ENCODE assay signal across 12 mouse cellular contexts in the genomic region with DNA sequence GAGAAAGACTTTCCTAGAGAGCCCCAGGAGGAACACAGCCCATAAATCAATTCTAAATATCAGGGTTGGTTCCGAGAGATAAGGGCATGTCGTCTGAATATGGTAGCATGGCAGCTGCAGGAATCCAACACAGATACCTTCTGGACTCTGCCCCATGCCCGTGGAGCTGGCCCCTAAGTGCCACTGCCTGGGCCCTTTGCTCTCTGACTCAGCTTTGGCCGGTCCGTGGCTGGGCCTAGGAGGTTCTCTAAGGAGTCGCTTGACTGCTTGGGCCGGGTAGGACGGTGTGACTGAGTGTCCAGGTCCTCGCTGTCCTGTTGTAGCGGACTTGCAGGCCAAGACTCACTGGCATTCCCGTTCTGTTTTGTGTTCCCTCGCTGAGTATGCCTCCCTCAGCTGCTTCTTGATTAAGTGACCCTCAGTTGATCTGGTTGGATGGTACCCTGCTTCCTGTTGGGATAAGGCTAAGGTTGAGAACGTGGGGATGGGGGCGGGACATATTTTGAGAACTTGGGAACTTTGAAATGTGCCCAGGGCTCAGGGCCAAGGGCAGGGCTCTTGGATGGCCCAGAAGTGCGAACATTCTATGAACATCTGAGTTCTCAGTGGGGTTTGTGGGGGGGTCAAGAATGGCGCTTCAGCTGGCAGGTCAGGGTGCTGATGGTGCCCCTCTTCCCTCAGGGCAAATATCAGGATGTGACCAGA. TPM values are rescaled to one million over a fixed set of nuclear protein-coding genes. Genes with fewer than 3 reads are reported as not detected.
DNase-seq lines count a peak whose midpoint lies in the region; ATAC-seq and TF ChIP-seq lines count a peak whose summit lies in the region.
"Had no signal": no experiment of that assay in that cellular context is flagged by ENCODE, and none has a peak within 500 bp of the region (broad histone marks: within the 10 kb centered on the region; RNA-seq: fewer than 3 reads in every experiment).

No protein-coding gene starts in this region.

- no peak for TF ChIP-seq CTCF in testis, adult 2 months (IDR thresholded peaks at IDR 0.05; ENCODE audit: control insufficient read depth, insufficient read depth, insufficient replicate concordance, low read depth, low read length)

- H3K4me1 ChIP-seq in heart, embryonic 10.5 days = peaks cover 47% of the 10 kb centered on the region
- peaks cover 3% of the 10 kb centered on the region; the same call in 1 of the 2 replicates for H3K4me1 ChIP-seq in testis, adult 2 months (ENCODE audit: control insufficient read depth, insufficient read depth, low read length)
- peaks cover 31% of the 10 kb centered on the region for H3K4me1 ChIP-seq in limb, embryonic 11.5 days (ENCODE audit: control insufficient read depth, insufficient read depth, low read length)

- DNase-seq in heart, embryonic 10.5 days (ENCODE audit: low spot score) = no peak
- no peak for DNase-seq in heart, adult 11 months
- no peak for DNase-seq in testis, postnatal 14 days (ENCODE audit: low spot score)
- DNase-seq in limb, embryonic 11.5 days (ENCODE audit: low spot score) = no peak
- no peak for DNase-seq in ovary, adult 18-20 months (ENCODE audit: low spot score)
- DNase-seq in spleen, postnatal 14 days (ENCODE audit: low spot score in 2 of 2) = no peak
- DNase-seq: adrenal gland, adult 2 months; cerebellum, adult 11 months; gastrocnemius, adult 2 months had no signal

- H3K9ac ChIP-seq in limb, embryonic 11.5 days (ENCODE audit: low read length) = no peak overlapping the region

- TF ChIP-seq POLR2A in testis, adult 2 months (IDR thresholded peaks at IDR 0.05; ENCODE audit: control insufficient read depth, low read depth, low read length) = no peak

- H3K27me3 ChIP-seq in heart, embryonic 10.5 days (ENCODE audit: insufficient read depth, poor library complexity, severe bottlenecking) = no peaks in the 10 kb centered on the region
- no peaks in the 10 kb centered on the region for H3K27me3 ChIP-seq in testis, adult 2 months (ENCODE audit: control insufficient read depth, insufficient read depth, low read length)
- no peaks in the 10 kb centered on the region for H3K27me3 ChIP-seq in limb, embryonic 11.5 days (ENCODE audit: control insufficient read depth, insufficient read depth, low read length)

- no peak overlapping the region for H3K4me2 ChIP-seq in limb, embryonic 11.5 days (ENCODE audit: low read depth, severe bottlenecking)
- H3K4me2 ChIP-seq: liver, embryonic 11.5 days had no signal

- no peak for ATAC-seq in limb, embryonic 11.5 days (ENCODE audit: insufficient number of reproducible peaks, low FRiP score, low TSS enrichment, low read depth)
- no peak for ATAC-seq in cerebellum, adult (ENCODE audit: insufficient number of reproducible peaks, low FRiP score, low TSS enrichment)

- H3K9me3 ChIP-seq in heart, embryonic 10.5 days = no peaks in the 10 kb centered on the region
- no peaks in the 10 kb centered on the region for H3K9me3 ChIP-seq in limb, embryonic 11.5 days (ENCODE audit: control insufficient read depth, low read length)

- WGBS in heart, embryonic 10.5 days = 77% methylated on average over 16 of the region's 16 CpGs
- WGBS in limb, embryonic 11.5 days = 71% methylated on average over 16 of the region's 16 CpGs

- no peaks in the 10 kb centered on the region for H3K36me3 ChIP-seq in heart, embryonic 10.5 days
- no peaks in the 10 kb centered on the region for H3K36me3 ChIP-seq in testis, adult 2 months (ENCODE audit: control insufficient read depth, insufficient read depth, low read length)
- H3K36me3 ChIP-seq in limb, embryonic 11.5 days (ENCODE audit: control insufficient read depth, insufficient read depth, low read length) = no peaks in the 10 kb centered on the region

- H3K4me3 ChIP-seq in heart, embryonic 10.5 days = no peak overlapping the region
- H3K4me3 ChIP-seq in testis, adult 2 months (ENCODE audit: control insufficient read depth, low read depth, low read length) = no peak overlapping the region
- H3K4me3 ChIP-seq in limb, embryonic 11.5 days (ENCODE audit: low read depth, low read length) = no peak overlapping the region
- H3K4me3 ChIP-seq: gastrocnemius, adult 2 months had no signal

- peak overlapping the region; percentile 71 for H3K27ac ChIP-seq in heart, embryonic 10.5 days
- 0 out of 2 replicates have a peak overlapping the region, but pooled peaks have one; percentile 27 for H3K27ac ChIP-seq in testis, adult 2 months (ENCODE audit: control insufficient read depth, insufficient read depth, low read depth, low read length)
- peak overlapping the region; percentile 74; the same call in 1 of the 2 replicates for H3K27ac ChIP-seq in limb, embryonic 11.5 days (replicated peaks; ENCODE audit: low read depth, low read length)
- H3K27ac ChIP-seq: gastrocnemius, adult 2 months had no signal

RNA-seq across cellular contexts. Expression of gene Sulf2, which starts 30.9 kb away (rescaled TPM):
- 94.7 and 103 TPM in 2 replicates for polyA plus RNA-seq in heart, embryonic 10.5 days (2016; fragmentation: Nextera tagmentation; extraction: Ambion mirVana)
- polyA plus RNA-seq in testis, adult 2 months (2012; rRNA removed) = 14.2 and 15.6 TPM in 2 replicates
- polyA plus RNA-seq in limb, embryonic 11.5 days (2014; fragmentation: Nextera tagmentation; extraction: Ambion mirVana) = 193 and 210 TPM in 2 replicates
